Mouse (Mus musculus) layer of hippocampus, adult 11-12 months (tissue): Measurements from ENCODE around the gene Gm14296.
"Not testable (repeated sequence)": the region's sequence is repeated elsewhere in the genome, so short reads cannot be mapped to it uniquely, and the experiment has no call there.

Experiments used
- DNase-seq: peaks from one replicate; pipeline ENCODE4 v3.0.0; 2022; ENCODE audit warnings: low spot score

Gene Gm14296

GRCm38 (mm10) chr2:176927709-176928108 lies at the start of gene Gm14296:
TSS of gene Gm14296 (minus strand) at chr2:176927809.
- DNase-seq: not testable (repeated sequence)

GRCm38 (mm10) chr2:176905464-176905863 lies 22.1 kb downstream of the Gm14296 start:
- DNase-seq: not testable (repeated sequence)
